Mouse (Mus musculus): ENCODE measurements around the gene Rgl1.
"Not testable (repeated sequence)": the region's sequence is repeated elsewhere in the genome, so short reads cannot be mapped to it uniquely, and the experiment has no call there.

Gene Rgl1

GRCm38 (mm10) chr1:152656601-152657000, 109.5 kb downstream of the Rgl1 start:
- DNase-seq (ENCODE audit: low spot score in 2 of 2): no peak

GRCm38 (mm10) chr1:152654851-152655250, 111.3 kb downstream of the Rgl1 start:
- DNase-seq (ENCODE audit: low spot score in 2 of 2): no peak

DNA sequence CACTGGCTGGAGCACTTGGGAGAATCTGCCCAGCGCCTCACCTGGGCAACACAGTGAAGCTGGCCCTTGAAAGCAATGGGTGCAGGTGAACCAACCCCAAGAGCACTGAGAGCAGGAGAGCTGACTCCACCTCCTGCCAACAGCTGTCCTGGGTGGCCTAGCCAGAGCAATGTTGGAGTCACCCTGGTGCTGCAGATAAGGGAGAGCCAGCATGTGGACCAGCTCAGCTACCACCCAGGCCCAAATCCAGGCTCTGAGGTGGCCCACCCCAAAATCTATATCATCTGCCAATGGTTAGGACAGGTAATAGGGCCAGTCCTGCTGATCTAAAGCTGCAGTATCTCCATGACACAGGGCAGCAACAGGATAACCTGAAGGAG, 114.7 kb downstream of the Rgl1 start:
- DNase-seq (ENCODE audit: low spot score in 2 of 2): no peak

DNA sequence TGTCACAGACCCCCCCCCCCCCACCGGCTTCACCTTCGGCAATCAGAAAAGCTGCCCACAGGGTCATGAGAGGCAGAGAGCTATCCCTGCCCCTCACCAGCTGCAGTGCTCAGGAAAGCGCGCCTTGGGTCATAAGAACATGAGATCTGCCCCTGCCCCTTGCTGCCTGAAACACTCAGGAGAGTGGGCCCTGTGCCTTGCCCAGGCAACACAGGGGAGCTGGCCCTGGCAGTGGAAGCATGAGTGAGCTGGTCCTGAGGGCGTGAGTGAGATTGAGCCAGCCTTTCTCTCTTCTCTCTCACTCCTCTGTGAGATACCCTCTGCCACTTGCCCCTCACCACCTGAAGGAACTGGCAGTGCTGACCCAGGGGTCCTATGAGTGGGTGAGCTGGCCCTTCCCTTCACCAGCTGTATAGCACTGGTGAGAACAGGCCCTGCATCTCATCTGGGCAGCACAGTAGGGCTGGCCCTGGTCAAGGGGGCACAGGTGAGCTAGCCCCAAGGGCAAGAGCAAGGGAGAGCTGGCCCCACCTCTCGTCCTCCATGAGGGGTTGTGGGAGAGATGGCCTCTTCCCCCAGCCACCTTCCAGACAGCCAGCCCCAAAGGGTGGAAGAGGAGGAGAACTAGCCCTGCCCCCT, 115.2 kb downstream of the Rgl1 start:
- DNase-seq (ENCODE audit: low spot score in 2 of 2): no peak

DNA sequence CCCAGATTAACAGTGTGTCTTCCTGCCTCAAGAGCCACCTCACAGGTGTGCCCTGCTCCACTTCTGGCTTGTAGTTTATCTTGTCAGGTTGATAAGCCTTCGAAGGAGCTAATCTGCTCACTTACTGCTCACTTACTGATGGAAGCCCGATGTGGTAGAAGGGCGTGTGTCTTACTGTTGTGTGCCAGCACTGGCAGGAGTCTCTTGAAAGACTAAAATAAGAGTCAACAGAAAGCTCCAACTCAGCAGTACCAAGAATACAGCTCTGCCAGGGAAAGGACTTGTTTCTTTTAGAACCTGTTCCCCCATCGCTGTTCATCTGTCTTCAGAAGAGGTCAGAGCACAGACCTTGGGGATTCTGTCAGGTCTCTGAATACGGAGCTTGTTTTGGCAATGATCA, 118.1 kb downstream of the Rgl1 start:
- peak in 1 of 2 experiments; percentile 16 for DNase-seq (ENCODE audit: low spot score in 2 of 2)

DNA sequence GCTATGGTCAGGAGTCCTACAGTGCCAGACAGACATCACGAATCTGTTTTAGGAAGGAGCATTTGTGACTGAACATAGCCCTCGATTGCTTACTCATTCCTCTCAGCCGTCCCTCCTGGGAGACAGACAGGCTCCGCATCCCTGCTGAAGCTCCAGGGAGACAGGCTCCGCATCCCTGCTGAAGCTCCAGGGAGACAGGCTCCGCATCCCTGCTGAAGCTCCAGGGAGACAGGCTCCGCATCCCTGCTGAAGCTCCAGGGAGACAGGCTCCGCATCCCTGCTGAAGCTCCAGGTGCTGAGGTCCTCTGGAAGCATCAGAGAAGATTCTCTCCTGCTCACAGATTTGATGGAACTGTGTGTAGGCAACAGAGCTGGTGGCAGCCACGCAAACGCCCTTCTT, 123.9 kb downstream of the Rgl1 start:
- DNase-seq (ENCODE audit: low spot score in 2 of 2): not testable (repeated sequence)

GRCm38 (mm10) chr1:152640195-152640981, 125.8 kb downstream of the Rgl1 start:
- DNase-seq (ENCODE audit: low spot score in 2 of 2): peak; percentile 86 to 89

GRCm38 (mm10) chr1:152639344-152639743, 126.8 kb downstream of the Rgl1 start:
- DNase-seq (ENCODE audit: low spot score in 2 of 2): no peak

DNA sequence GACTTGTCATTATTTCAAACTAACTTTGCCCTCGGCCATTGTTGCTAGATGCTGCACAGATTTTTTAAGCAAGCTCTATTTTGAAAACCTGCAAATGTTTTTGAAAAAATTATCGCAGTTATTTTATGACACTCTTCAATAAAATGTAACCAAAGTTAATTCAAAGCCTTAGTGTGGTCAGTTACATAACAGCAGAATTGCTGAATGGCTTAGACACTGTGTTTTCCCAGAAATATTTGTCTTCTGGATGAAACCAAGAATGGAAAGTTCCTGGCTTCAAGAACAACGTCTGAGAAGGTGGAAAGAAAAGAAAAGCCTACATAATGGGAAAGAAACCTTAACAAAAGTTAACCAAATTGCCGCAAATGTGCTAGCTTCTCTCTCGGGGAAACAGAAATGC, 131.5 kb downstream of the Rgl1 start:
- DNase-seq (ENCODE audit: low spot score in 2 of 2): no peak

GRCm38 (mm10) chr1:152629780-152630179, 136.4 kb downstream of the Rgl1 start:
- no peak for DNase-seq (ENCODE audit: low spot score in 2 of 2)

- DNase-seq (ENCODE audit: low spot score in 2 of 2): no peak
Observed at GRCm38 (mm10) chr1:152625651-152626050, 140.5 kb downstream of the Rgl1 start.

DNA sequence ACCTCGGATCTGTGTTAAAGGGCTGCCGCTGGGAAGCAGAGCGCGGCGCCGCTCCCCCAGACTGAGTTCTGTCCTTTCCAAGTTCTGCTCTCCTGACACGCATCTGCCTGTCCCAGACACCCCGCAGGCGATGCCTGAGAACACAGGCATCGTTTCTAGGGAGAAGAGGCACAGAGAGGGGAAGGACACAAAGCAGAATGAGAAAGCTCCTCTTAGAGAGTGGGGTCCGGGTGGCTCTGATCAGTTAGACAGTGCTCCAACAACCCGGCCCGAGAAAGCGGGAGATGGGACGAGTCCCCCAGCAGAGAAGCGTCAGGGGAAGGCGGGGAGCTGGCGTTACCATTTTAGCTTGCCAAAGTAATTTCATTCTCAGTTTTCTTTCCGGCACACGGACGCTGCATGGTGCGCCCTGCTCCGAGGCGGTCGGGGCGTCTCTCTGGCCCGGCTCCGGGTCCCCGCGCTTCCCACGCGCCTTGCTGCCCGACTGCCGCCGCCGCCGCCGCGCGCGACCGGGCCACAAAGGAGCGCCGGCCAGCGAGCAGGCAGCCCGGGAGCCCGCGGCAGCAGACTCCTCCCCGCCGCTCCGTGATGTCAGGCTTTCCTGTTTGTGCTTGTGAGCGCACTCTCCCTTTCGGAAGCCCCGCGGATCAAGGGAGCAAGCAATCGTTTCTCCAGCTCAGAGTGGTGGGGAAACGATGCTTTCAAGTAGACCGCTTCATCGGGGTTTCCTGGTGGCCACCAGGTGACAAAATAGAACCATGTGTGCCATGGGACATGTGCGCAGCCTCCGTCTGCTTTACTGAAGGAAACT, 141.3 kb downstream of the Rgl1 start:
- DNase-seq (ENCODE audit: low spot score in 2 of 2): peak; percentile 68 to 76

DNA sequence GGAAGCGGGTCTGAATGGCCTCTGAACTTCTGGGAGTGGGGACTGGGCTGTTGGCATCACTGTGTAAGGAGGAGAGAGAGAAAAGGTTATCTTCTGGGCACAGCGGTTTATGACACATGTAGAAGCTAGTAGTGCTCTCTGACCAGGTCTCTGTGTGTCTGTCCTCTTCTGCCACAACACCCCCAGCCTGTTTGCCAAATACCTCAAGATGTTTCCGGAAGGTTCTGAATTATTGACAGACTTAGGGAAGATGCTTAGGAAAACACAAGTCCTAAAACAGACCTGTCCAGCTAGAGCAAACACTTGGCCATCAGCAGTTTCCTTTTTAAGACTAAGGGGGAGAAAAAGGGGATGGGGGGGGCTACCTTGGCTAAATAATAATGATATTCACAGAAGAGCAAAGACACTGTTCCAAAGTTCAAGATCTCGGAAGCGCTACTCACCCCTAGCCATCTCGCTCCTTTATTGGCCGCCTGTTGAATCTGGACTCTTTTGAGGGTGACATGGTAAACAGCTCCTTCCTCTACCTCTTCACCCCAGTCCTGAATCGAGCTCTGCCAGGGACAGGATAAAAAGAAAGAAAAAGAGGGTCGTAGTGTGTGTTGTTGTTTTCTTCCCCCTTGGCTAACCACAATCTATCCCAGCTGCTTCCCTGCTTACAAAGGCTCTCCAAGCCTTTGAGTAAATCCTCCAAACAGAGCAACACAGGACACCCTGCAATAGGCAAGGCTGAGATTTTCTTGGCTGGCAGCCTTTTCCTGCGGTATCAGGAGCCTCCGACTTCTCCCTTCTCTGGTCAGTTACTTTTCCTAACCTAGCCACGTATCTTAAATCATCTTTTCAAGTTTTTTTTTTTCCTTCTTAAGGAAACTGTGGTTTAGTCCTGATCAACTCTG, 142.5 kb downstream of the Rgl1 start:
- DNase-seq (ENCODE audit: low spot score in 2 of 2): no peak

DNA sequence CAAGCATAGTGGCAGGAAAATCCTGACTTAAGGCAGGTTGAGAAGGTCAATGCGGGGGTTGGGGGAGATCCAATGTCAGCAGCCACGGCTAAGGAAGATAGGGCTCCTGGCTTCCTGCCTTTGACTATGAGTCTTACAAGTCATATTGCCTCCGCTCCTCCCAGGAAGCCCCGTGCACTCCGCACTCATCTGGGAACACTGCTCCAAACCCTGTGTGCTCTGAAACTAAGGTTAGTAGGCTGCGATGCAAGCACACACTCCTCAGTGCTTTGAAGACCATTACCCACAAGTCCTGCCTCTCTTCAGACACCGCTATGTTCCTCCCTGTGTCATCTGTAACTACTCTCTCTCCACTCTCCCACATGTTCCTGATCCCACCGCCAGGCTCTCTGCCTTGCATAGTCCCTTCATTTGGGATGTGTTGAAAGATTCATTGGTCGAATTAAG, 143.4 kb downstream of the Rgl1 start:
- DNase-seq (ENCODE audit: low spot score in 2 of 2): no peak

DNA sequence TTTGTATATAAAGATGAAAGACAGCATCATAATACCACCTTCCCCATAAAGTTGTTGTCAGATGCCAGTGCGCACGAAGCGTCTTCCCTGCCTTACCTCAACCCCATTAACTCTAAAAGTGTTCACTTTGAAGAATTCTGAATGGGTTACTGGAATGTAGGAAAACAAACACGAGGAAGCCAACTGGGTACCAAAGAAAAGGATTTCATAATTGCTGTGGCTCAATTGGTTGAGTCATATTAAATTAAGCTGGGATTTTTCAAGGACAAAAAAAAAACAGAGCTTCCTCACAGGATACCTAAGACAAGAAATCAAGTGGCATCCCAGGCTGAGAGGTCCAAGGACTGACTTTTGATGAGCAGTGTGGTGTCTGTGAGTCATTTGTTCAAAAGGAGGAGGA, 144.5 kb downstream of the Rgl1 start:
- no peak for DNase-seq (ENCODE audit: low spot score in 2 of 2)

DNA sequence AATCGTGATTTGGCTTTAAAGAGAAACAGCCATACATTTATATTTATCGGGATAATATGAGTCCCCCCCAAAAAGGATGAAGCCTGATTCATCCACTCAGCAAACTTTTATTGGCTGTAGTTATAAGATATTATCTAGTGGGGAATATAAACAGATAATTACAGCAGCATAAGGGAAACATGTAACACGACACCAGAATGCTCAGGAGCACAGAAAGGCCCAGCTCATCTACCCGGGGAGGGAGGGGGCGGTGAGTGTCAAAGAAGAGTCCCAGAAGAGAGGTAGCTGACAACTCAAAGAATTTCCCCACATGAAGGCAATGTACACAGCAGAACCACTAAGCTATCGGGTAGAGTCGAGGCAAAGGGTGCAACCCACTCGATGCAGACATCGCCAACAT, 146.8 kb downstream of the Rgl1 start:
- no peak for DNase-seq (ENCODE audit: low spot score in 2 of 2)

DNA sequence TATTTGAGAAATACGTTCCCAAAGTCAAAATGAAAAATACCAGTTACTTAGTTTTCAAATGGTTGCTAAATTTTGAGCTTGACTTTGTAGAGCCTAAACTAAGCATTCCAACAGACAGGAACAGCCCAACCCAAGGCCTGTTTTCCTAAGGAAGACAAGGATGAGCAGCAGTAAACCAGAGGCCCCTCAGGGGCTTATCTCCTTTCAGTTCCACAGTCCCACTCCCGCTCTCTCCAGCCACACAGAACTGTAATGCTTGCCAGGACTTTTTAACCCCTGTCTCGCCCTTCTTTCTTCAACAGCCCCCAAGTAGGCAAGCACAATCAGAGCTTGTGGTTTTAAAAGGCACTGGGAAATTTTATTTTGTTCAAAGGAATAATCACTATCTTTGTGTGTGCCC, 147.3 kb downstream of the Rgl1 start:
- DNase-seq (ENCODE audit: low spot score in 2 of 2): no peak

DNA sequence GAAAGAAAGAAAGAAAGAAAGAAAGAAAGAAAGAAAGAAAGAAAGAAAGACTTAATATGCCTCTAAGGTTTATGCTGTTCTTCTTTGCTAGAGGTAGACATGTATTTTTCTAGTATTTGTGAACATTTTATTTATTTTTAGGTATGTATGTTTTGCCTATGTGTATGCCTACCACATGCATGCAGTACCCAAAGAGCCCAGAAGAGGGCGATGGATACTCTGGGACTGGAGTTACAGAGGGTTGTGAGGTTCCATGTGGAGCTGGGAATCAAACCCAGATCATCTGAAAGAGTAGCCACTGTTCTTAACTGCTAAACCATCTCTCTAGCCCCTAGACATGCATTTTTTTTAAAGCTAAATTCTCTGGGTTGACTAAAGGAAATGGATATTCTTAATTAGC, 147.8 kb downstream of the Rgl1 start:
- DNase-seq (ENCODE audit: low spot score in 2 of 2): no peak

DNA sequence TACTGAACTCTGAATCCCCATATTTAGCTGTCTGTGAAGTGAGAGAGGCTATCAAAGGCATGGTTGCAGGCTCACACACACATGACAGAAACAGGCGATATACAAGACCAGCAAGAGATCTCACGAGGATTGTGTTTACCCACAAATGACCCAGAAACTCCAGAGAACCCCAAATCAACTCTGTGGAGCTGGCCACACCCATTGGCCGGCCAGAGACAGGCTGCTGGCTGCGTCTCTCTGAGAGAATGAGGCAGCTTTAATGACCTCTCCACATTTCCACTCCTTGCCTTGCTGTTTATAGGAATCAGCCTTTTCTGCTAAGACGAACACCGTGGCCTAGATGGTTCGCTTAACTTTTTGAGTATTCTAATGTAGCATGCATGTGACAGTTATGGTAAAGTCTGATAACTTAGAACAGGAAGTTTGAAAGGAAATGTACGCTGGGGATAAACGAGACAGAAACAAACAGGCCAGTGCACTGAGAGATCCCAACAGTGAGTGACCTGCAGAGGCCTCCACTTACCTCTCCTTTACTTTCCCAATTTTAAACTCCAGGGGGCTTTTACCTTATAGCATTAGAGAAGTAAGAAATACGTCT, 148.3 kb downstream of the Rgl1 start:
- DNase-seq (ENCODE audit: low spot score in 2 of 2): no peak

GRCm38 (mm10) chr1:152616777-152617057, 149.4 kb downstream of the Rgl1 start:
- DNase-seq (ENCODE audit: low spot score in 2 of 2): no peak

- no peak for DNase-seq (ENCODE audit: low spot score in 2 of 2)
Observed at GRCm38 (mm10) chr1:152615987-152616776, 150.0 kb downstream of the Rgl1 start.
